Mouse (Mus musculus) common myeloid progenitor, adult 5-6 weeks (primary cell): ENCODE data around the gene CT030661.1. TPM values are rescaled to one million over a fixed set of nuclear protein-coding genes. Genes with fewer than 3 reads are reported as not detected.
"Not testable (repeated sequence)": the region's sequence is repeated elsewhere in the genome, so short reads cannot be mapped to it uniquely, and the experiment has no call there.

Source experiments
- ATAC-seq: replicated peaks from 2 replicates; pipeline ENCODE4 v1.8.0; 2016; ENCODE audit warnings: low read depth, mild to moderate bottlenecking, moderate TSS enrichment, inconsistent platforms; ENCODE audit not compliant: poor library complexity, severe bottlenecking
- total RNA-seq: library from RNA; stranded (forward); fragments of 200-1000, 187-1606 nt; gene quantifications from 2 replicates; pipeline ENCODE4 v1.2.3, GENCODE M21; 2017

Gene CT030661.1
- 28.3 and 31.1 TPM in 2 replicates for total RNA-seq

DNA sequence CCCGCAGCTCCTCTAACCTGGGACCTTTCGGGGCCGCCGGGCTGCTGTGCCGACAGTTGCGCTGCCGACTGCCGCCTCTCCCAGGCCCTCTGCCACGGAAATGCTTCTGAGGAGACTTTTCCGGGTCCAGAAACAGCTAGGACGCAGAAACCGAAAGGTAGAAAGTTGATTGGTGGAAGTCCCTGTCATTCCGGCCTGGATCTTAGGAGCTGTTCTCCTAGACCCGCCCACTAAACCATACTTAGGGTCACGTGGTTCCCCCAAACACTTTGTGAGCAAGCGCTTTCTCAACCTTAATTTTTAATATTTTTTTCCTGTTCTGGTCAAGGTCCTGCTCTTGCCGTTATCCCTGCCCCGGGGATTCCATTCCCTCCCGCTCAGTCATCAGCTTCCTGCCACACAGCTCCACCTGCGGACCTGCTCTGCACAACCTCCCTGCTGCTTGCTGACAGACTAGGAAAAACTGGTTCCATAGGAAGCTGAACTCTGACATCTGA, at the start of gene CT030661.1:
TSS of gene CT030661.1 (minus strand) at position 108 of the 497 bp plus-strand sequence.
- peak; percentile 100 for ATAC-seq

DNA sequence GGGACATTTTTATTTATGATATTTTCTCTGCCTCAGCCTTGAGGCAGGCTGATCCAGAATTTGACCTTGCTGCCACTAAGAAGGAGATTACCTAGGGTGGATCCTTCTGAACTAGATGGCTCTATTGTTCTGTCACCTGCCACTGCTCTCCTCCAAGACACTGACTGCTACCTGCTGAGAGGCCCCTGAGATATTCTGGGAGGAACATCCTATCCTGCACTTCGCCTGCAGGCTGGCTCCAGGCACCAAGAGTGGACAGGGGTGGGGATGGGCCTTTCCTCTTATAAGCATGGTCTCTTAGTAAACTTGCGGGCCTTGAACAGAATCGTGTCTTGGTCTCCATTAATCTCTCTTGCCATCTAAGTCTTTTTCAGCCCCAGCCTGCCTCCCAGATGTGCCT, 49.3 kb upstream of the CT030661.1 start:
- ATAC-seq: no peak

DNA sequence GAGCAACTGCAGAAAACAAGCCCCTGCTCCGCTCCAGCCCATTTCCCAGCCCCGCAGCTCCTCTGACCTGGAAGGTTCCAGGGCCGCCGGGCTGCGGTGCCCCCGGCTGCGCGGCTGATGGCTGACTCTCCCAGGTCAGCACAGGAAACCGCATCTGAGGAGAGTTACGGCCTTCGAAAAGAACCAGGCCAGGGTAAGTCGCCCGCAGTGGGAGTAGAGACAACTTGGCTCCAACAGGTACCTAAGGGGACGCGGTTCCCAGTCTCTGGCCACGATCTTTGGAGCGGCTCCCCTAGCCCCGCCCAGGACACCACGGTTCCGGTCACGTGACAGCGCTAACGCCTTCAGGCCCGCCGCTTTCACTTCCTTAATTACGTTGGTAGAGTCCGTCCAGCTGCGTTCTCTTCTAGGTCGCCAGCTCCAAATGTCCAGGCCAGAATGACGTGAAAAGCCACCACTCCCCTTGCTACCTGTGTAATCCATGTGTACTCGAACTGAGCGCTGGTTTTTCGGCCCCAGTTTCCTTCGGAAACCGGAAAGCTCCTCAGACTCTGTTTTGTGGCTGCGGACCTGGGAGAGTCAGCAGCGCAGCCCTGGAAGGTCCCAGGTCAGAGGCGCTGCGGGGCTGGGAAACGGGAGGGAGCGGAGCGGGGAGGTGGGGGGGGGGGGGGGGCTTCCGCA, 46.6 kb upstream of the CT030661.1 start, which contains the start of the genes Zfp944 and Zfp758:
TSS of gene Zfp944 (minus strand) at position 300 of the 681 bp plus-strand sequence.
TSS of gene Zfp758 (plus strand) at position 353 of the 681 bp plus-strand sequence.
- ATAC-seq: peak; percentile 98

DNA sequence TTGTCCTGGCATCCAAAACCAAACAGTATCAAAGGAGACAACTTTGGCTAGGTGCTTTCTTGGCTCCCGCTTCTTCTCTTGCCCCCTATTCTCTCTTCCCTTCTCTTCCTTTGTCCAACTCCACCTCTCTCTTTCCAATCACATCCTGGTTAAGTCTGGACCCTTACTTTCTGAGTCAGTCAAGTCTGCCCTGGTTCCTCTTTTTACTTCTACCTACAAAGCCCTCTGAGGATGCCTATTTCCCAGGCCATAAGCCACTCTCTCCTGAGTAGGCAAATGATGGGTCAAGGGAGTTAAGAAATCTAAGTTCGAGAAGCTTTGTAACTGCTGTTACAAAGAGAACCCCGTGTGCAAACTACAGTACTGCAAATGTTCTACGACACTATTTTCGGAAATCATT, 45.9 kb upstream of the CT030661.1 start:
- ATAC-seq: peak; percentile 58

DNA sequence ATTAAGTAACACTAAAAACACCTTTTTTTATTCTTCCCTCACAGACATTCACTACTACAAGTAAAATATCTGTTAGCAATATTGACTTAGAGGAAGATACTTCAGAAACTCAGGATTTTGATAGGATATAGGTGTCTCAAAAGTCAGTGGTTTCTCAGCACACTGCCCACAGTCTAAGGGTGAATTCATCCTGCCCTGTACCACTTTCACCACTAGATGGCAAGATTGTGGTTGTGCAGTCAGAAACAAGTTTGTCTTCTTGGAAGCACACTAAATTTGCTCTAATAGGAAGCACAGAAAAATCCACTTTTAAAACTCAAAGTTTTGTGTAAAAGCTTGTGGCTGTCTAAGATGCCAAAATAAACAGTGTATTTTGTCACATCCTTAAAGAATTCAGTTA, 38.2 kb upstream of the CT030661.1 start:
- ATAC-seq: peak; percentile 99

DNA sequence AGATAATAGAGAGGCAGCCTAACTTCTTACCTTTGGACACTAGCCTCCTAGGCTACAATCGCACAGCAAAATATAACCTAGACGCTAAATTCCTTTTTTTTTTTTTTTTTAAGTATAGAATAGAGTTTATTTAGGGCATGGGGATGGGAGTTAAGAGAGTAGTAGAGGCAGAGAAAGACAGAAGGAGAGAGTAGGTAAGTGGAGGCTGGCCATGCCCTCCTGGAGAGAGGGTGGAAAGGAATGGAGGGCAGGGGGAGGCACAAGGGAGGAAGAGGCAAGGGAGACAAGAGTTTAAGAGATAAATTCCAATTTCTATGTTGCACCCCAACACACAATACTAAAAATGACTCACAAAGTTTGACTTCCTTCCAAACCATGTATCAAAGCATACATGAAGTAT, 610 bp upstream of the CT030661.1 start:
- not testable (repeated sequence) for ATAC-seq

DNA sequence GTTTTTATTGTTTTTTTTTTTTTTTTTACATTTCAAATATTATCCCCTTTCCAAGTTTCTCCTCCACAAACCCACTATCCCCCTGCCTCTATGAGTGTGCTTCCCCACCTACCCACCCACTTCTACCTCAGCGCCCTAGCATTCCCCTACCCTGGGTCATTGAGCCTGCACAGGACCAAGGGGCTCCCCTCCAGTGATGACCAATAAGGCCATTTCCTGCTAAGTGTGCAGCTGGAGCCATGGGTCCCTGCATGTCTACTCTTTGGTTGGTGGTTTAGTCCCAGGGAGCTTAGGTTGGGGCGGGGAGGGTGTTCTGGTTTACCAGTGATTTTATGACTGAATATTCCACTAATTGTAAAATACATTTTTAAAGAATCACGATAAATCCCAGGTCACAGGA, 418 bp downstream of the CT030661.1 start:
- not testable (repeated sequence) for ATAC-seq

Other genes starting within 250 kb of the CT030661.1 start
- gene Zfp947, start 148.6 kb downstream of the CT030661.1 start, total RNA-seq: 4.6 and 7.2 TPM in 2 replicates
- 7.4 and 9.5 TPM in 2 replicates for gene Zfp994, start 89.2 kb downstream of the CT030661.1 start, total RNA-seq
- 13.2 and 13.8 TPM in 2 replicates for gene Zfp944, start 46.6 kb upstream of the CT030661.1 start, total RNA-seq
- gene Zfp758, start 46.6 kb upstream of the CT030661.1 start, total RNA-seq: 14.2 and 18.9 TPM in 2 replicates
- gene Zfp946, start 109.4 kb upstream of the CT030661.1 start, total RNA-seq: 5.8 and 7.8 TPM in 2 replicates